Mouse (Mus musculus): Measurements from ENCODE around the gene Tbx6. TPM values are rescaled to one million over a fixed set of nuclear protein-coding genes. Genes with fewer than 3 reads are reported as not detected.
"Not testable (repeated sequence)": the region's sequence is repeated elsewhere in the genome, so short reads cannot be mapped to it uniquely, and the experiment has no call there.

The Tbx6 gene
- polyA plus RNA-seq, 1 experiment from 2014 or later: 0.64 TPM

GRCm38 (mm10) chr7:126775978-126776234, 5.4 kb upstream of the Tbx6 start:
- Histone ChIP-seq H3K9me3 (replicated peaks; ENCODE audit: control insufficient read depth, low read length, poor library complexity, severe bottlenecking) (no peaks in the 10 kb centered on the region), H3K4me3 (ENCODE audit: low read depth, low read length) (no peak overlapping the region), H3K9ac (ENCODE audit: low read depth, low read length) (peak overlapping the region; percentile 96; the same call in 1 of the 2 replicates), H3K4me2 (ENCODE audit: low read length) (peak overlapping the region; percentile 95), H3K36me3 (ENCODE audit: control insufficient read depth, insufficient read depth, low read length) (no peaks in the 10 kb centered on the region), H3K27ac (ENCODE audit: low read length) (peak overlapping the region; percentile 91; the same call in 1 of the 2 replicates), H3K27me3 (ENCODE audit: control insufficient read depth, insufficient read depth, low read depth, low read length) (no peaks in the 10 kb centered on the region), H3K4me1 (ENCODE audit: control insufficient read depth, insufficient read depth, low read length) (peaks cover 29% of the 10 kb centered on the region)
- no peak for ATAC-seq
- WGBS: 67% methylated on average over 3 of the region's 3 CpGs

GRCm38 (mm10) chr7:126776598-126777057, 4.7 kb upstream of the Tbx6 start, which contains the start of gene Ypel3:
Gene Ypel3, plus strand, starts transcription at chr7:126776955.
- under 1% methylated on average over 33 of the region's 37 CpGs for WGBS
- peak within 1 kb of the TSS; percentile 96 for H3K9ac ChIP-seq (ENCODE audit: low read depth, low read length)
- H3K4me3 ChIP-seq (ENCODE audit: low read depth, low read length): peak within 1 kb of the TSS; percentile 90
- H3K9me3 ChIP-seq (replicated peaks; ENCODE audit: control insufficient read depth, low read length, poor library complexity, severe bottlenecking): no peaks in the 10 kb centered on the region
- ATAC-seq: peak; percentile 86
- no peaks in the 10 kb centered on the region for H3K27me3 ChIP-seq (ENCODE audit: control insufficient read depth, insufficient read depth, low read depth, low read length)
- peak within 1 kb of the TSS; percentile 91 for H3K27ac ChIP-seq (ENCODE audit: low read length)
- peaks cover 32% of the 10 kb centered on the region for H3K4me1 ChIP-seq (ENCODE audit: control insufficient read depth, insufficient read depth, low read length)
- H3K36me3 ChIP-seq (ENCODE audit: control insufficient read depth, insufficient read depth, low read length): no peaks in the 10 kb centered on the region
- peak within 1 kb of the TSS; percentile 95 for H3K4me2 ChIP-seq (ENCODE audit: low read length)

GRCm38 (mm10) chr7:126777476-126777875, 3.8 kb upstream of the Tbx6 start:
- no peak; the same call in 1 of the 2 replicates for ATAC-seq
- 37% methylated on average over 10 of the region's 10 CpGs for WGBS
- no peaks in the 10 kb centered on the region for H3K36me3 ChIP-seq (ENCODE audit: control insufficient read depth, insufficient read depth, low read length)
- H3K27me3 ChIP-seq (ENCODE audit: control insufficient read depth, insufficient read depth, low read depth, low read length): no peaks in the 10 kb centered on the region
- H3K4me1 ChIP-seq (ENCODE audit: control insufficient read depth, insufficient read depth, low read length): peaks cover 32% of the 10 kb centered on the region
- no peaks in the 10 kb centered on the region for H3K9me3 ChIP-seq (replicated peaks; ENCODE audit: control insufficient read depth, low read length, poor library complexity, severe bottlenecking)
- H3K9ac ChIP-seq (ENCODE audit: low read depth, low read length): peak overlapping the region; percentile 96
- peak overlapping the region; percentile 91 for H3K27ac ChIP-seq (ENCODE audit: low read length)
- peak overlapping the region; percentile 90 for H3K4me3 ChIP-seq (ENCODE audit: low read depth, low read length)
- peak overlapping the region; percentile 95 for H3K4me2 ChIP-seq (ENCODE audit: low read length)

GRCm38 (mm10) chr7:126778147-126778546, 3.1 kb upstream of the Tbx6 start:
- H3K27me3 ChIP-seq (ENCODE audit: control insufficient read depth, insufficient read depth, low read depth, low read length): no peaks in the 10 kb centered on the region
- 74% methylated on average over 3 of the region's 3 CpGs for WGBS
- H3K9me3 ChIP-seq (replicated peaks; ENCODE audit: control insufficient read depth, low read length, poor library complexity, severe bottlenecking): no peaks in the 10 kb centered on the region
- peaks cover 32% of the 10 kb centered on the region for H3K4me1 ChIP-seq (ENCODE audit: control insufficient read depth, insufficient read depth, low read length)
- no peak overlapping the region for H3K27ac ChIP-seq (ENCODE audit: low read length)
- H3K4me3 ChIP-seq (ENCODE audit: low read depth, low read length): no peak overlapping the region
- no peak for ATAC-seq
- no peaks in the 10 kb centered on the region for H3K36me3 ChIP-seq (ENCODE audit: control insufficient read depth, insufficient read depth, low read length)
- H3K4me2 ChIP-seq (ENCODE audit: low read length): peak overlapping the region; percentile 95; the same call in 1 of the 2 replicates
- H3K9ac ChIP-seq (ENCODE audit: low read depth, low read length): peak overlapping the region; percentile 96; the same call in 1 of the 2 replicates

- H3K27ac ChIP-seq (ENCODE audit: low read length); H3K27me3 ChIP-seq (ENCODE audit: control insufficient read depth, insufficient read depth, low read depth, low read length); H3K4me2 ChIP-seq (ENCODE audit: low read length); ATAC-seq; H3K9me3 ChIP-seq (replicated peaks; ENCODE audit: control insufficient read depth, low read length, poor library complexity, severe bottlenecking); H3K4me3 ChIP-seq (ENCODE audit: low read depth, low read length); H3K36me3 ChIP-seq (ENCODE audit: control insufficient read depth, insufficient read depth, low read length); H3K9ac ChIP-seq (ENCODE audit: low read depth, low read length): not testable (repeated sequence)
- 86% methylated on average over 7 of the region's 7 CpGs for WGBS
- peaks cover 32% of the 10 kb centered on the region for H3K4me1 ChIP-seq (ENCODE audit: control insufficient read depth, insufficient read depth, low read length)
Measured at GRCm38 (mm10) chr7:126779101-126779500, 2.2 kb upstream of the Tbx6 start.

GRCm38 (mm10) chr7:126779983-126780970, 1.0 kb upstream of the Tbx6 start:
- Histone ChIP-seq H3K4me1 (ENCODE audit: control insufficient read depth, insufficient read depth, low read length) (peaks cover 32% of the 10 kb centered on the region), H3K9ac (ENCODE audit: low read depth, low read length) (peak overlapping the region; percentile 69), H3K27me3 (ENCODE audit: control insufficient read depth, insufficient read depth, low read depth, low read length) (no peaks in the 10 kb centered on the region), H3K4me3 (ENCODE audit: low read depth, low read length) (peak overlapping the region; percentile 40), H3K36me3 (ENCODE audit: control insufficient read depth, insufficient read depth, low read length) (peaks cover 11% of the 10 kb centered on the region; the same call in 1 of the 2 replicates), H3K9me3 (replicated peaks; ENCODE audit: control insufficient read depth, low read length, poor library complexity, severe bottlenecking) (no peaks in the 10 kb centered on the region), H3K27ac (ENCODE audit: low read length) (peak overlapping the region; percentile 73), H3K4me2 (ENCODE audit: low read length) (peak overlapping the region; percentile 73)
- ATAC-seq: peak; percentile 77
- WGBS: under 1% methylated on average over 21 of the region's 21 CpGs

- no peak for ATAC-seq
- H3K9me3 ChIP-seq (replicated peaks; ENCODE audit: control insufficient read depth, low read length, poor library complexity, severe bottlenecking): no peaks in the 10 kb centered on the region
- 40% methylated on average over 11 of the region's 11 CpGs for WGBS
Measured at GRCm38 (mm10) chr7:126781661-126782370, 533 bp downstream of the Tbx6 start.

GRCm38 (mm10) chr7:126782693-126783092, 1.4 kb downstream of the Tbx6 start:
- Histone ChIP-seq H3K36me3 (ENCODE audit: control insufficient read depth, insufficient read depth, low read length) (peaks cover 28% of the 10 kb centered on the region), H3K4me3 (ENCODE audit: low read depth, low read length) (no peak overlapping the region), H3K4me1 (ENCODE audit: control insufficient read depth, insufficient read depth, low read length) (peaks cover 19% of the 10 kb centered on the region), H3K9me3 (replicated peaks; ENCODE audit: control insufficient read depth, low read length, poor library complexity, severe bottlenecking) (no peaks in the 10 kb centered on the region), H3K27me3 (ENCODE audit: control insufficient read depth, insufficient read depth, low read depth, low read length) (no peaks in the 10 kb centered on the region), H3K4me2 (ENCODE audit: low read length) (no peak overlapping the region), H3K9ac (ENCODE audit: low read depth, low read length) (no peak overlapping the region), H3K27ac (ENCODE audit: low read length) (no peak overlapping the region)
- ATAC-seq: no peak
- 87% methylated on average over 13 of the region's 13 CpGs for WGBS

More at GRCm38 (mm10) chr7:126781661-126782370, 533 bp downstream of the Tbx6 start:
- peak overlapping the region; percentile 69; the same call in 1 of the 2 replicates for H3K9ac ChIP-seq (ENCODE audit: low read depth, low read length)
- H3K27ac ChIP-seq (ENCODE audit: low read length): no peak overlapping the region
- H3K27me3 ChIP-seq (ENCODE audit: control insufficient read depth, insufficient read depth, low read depth, low read length): no peaks in the 10 kb centered on the region
- peak overlapping the region; percentile 73; the same call in 1 of the 2 replicates for H3K4me2 ChIP-seq (ENCODE audit: low read length)
- H3K36me3 ChIP-seq (ENCODE audit: control insufficient read depth, insufficient read depth, low read length): peaks cover 19% of the 10 kb centered on the region
- H3K4me3 ChIP-seq (ENCODE audit: low read depth, low read length): no peak overlapping the region
- peaks cover 26% of the 10 kb centered on the region for H3K4me1 ChIP-seq (ENCODE audit: control insufficient read depth, insufficient read depth, low read length)
